Mouse (Mus musculus): ENCODE data around the gene Sept3.

Sept3 gene

DNA sequence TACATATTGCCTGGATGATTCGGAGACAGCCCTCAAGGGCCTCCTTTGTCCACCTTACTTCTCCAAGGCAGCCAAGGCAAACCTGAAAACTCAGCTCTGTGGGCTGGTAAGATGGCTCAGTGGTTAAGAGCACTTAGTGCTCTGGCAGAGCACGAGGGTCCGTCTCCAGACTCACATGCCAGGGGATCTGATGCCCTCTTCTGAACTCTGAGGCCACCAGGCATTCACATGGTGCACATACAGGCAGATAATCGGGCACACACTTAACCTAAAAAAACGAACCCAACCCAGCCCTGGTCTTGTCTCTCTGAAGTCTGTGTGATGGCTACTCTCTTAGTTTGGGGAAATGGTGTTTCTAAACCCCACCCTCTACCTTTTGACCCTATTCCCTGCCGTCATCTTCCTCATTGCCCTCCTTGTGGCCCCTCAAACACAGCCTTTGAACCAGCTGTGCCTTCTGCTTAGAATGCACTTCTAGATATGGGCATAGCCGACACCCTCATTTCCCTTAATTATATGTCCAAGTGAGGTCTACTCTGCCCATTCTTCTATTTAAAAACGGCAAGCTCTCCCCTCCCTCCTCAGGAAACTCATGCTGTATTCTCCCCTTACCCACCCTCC is 65.1 kb downstream of the Sept3 start:
- DNase-seq (ENCODE audit: low read depth, low spot score): no peak

DNA sequence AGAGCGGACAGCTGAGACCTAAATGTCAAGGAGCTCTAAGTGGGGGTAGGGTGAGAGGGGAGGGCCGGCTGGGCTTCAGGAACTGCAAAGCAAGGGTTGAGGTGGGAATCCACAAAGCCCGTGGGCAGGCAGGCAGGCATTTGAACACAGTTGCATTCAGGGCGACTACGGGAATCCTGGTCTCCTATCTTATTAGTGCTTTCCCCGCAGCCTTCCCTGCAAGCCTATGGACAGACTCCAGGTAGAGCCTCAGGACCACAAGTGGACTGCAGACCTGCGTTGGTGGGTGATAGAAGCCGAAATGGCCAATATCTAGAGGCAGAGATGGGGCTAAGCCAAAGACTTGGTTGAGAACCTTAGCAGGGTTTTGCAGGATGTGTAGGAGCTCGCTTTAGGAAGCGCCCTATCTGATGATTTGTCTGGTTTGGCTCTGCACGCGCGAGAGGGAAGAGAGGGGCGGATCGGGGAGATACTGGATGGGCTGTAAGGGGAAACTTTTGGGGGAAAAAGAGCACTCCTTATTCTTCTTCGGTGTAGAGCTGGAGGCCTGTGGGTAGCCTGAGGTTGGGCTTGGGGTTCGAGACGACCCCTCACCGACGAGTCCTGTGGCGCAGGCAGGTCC is 65.8 kb downstream of the Sept3 start:
- DNase-seq (ENCODE audit: low read depth, low spot score): no peak

DNA sequence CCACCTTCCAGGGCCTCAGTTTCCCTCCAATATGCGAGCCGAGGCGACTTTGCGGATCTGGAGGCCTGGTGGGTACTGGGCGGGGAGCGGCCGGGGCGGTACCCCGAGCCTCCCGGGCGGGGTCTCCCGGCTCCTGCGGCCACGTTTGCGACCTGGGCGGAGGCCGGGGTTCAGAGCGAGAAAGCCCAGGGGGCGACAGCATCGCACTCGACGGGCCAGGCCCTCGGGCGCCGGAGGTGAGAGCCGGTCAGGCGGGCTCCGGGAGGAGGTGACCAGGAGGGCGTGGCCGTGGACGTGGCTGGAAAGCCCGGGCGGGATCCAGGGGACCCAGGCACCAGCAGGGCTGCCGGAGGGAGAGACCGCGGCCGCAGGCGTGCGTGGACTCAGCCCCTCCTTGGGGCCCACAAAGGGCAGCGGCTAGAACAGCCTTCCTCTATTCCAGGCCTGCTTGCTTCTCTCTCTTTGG is 66.4 kb downstream of the Sept3 start:
- no peak for DNase-seq (ENCODE audit: low read depth, low spot score)

DNA sequence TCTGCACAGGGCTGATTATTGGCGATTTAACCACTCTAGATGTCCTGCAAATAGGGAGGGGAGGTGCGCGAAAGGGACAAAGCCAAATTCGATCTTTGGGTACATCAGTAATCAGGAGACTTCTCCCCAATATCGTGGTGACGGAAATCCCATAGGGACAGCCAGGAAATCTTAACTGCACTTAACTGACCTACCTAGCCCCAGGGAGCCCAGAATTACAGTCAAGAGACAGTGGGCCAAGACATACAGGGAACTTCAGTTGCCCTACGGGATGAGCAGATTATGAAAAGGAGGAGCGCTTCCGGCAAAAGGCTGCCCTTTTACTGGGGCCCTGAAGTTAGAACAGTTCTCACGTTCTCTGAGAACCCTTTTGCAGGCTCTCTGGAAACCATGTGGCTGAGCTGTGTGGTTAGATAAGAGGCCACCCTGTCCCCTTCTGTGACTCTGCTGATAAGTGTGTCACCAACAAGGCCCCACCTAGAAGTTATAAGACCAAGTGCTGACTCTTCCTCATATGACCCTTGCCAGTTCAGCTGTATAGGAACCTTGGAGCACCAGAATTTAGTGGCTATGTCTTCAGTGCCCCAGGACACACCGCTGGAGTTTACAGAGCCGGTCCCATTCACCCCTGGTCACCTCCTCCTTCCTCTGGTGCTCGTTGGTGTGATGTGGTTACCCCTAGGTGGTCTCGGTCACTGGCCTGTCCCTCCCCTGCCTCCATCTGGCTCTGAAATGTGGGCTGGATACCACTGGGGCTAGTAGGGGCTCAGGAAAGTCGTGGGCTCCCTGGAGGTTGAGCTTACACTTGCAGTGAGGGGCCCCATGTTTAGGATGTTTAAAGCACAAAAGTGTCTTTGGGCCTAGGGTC is 67.2 kb downstream of the Sept3 start:
- no peak for DNase-seq (ENCODE audit: low read depth, low spot score)

DNA sequence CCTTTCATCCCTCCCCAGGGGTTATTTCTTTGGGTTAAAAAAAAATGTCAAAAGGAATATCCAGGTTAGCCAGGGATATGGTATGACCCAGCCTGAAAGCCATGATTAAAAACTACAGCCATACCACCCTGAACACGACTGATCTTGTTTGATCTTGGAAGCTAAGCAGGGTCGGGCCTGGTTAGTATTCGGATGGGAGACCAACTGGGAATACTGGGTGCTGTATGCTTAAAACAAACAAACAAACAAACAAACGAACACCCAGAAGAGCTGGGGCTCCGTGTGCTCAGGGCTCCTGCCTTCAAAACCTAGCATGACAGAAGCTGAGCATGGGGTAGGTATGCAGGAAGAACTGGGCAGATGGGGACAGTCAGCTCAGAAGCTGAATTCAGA is 67.8 kb downstream of the Sept3 start:
- no peak for DNase-seq (ENCODE audit: low read depth, low spot score)

DNA sequence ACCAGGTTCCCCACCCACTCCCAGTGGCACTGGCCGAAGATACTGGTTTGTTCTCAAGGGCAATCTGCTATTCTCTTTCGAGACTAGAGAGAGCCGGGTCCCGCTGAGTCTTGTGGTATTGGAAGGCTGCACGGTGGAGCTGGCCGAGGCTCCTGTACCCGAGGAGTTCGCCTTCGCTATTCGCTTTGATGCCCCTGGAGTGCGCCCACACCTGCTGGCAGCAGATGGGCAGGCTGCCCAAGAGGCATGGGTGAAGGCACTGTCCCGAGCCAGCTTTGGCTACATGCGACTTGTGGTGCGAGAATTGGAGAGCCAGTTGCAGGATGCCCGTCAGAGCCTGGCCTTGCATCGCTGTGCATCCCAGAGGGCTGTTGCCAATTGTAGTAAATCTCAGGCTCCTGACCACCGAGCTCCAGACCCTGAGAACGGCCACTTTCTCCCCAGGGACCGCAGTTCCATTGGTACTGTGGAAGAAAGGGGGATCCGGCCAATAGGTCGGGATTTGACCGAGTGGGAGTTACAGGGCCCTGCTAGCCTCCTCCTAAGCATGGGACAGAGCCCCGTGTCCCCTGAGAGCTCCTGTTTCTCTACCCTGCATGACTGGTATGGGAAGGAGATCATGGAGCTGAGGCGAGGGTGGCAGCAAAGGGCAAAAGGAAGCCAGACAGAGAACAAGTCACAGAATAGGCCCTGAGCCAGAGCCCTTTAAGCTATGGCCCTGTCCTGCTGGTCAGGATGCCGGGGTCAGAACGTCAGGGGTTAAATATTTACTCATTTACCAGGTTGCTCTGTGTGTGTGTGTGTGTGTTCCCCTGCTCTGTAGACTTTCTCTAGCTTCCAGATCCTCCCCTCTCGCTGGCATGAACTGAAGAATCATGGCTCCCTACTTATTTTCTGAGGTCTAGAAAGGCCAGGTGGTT is 68.9 kb downstream of the Sept3 start:
- DNase-seq (ENCODE audit: low read depth, low spot score): no peak
